Mouse (Mus musculus) heart, postnatal 25 days (tissue): Measurements from ENCODE around the gene Ccl22. TPM values are rescaled to one million over a fixed set of nuclear protein-coding genes. Genes with fewer than 3 reads are reported as not detected.

Experiments
- total RNA-seq, 2 experiments: library from RNA; stranded (reverse); gene quantifications; 2 replicates each; pipeline ENCODE4 v1.2.3; 2021

Gene Ccl22
- total RNA-seq, 2 experiments from 2014 or later = not detected

Other genes starting within 250 kb of the Ccl22 start
- gene Cpne2, start 212.6 kb upstream of the Ccl22 start, total RNA-seq = 1 to 10 TPM; 3.5 to 5.1 TPM
- 10 to 100 TPM; 11.2 to 12.4 TPM for gene Rspry1, start 143.7 kb upstream of the Ccl22 start, total RNA-seq
- 10 to 100 TPM; 18.4 to 20.5 TPM for gene Fam192a, start 143.6 kb upstream of the Ccl22 start, total RNA-seq
- gene Arl2bp, start 79.0 kb upstream of the Ccl22 start, total RNA-seq = 10 to 100 TPM; 82.3 to 84.2 TPM
- under 1 TPM in 1 of 2 experiments, not detected in 1; 0.39 TPM for gene Pllp, start 49.3 kb upstream of the Ccl22 start, total RNA-seq
- 1 to 10 TPM; 2.2 to 4.0 TPM for gene Cx3cl1, start 26.4 kb downstream of the Ccl22 start, total RNA-seq
- not detected for gene Ccl17, start 64.9 kb downstream of the Ccl22 start, total RNA-seq
- 100 to 1,000 TPM; 542 TPM for gene Coq9, start 92.7 kb downstream of the Ccl22 start, total RNA-seq
- 10 to 100 TPM; 73.7 to 80.1 TPM for gene Ciapin1, start 92.8 kb downstream of the Ccl22 start, total RNA-seq
- 10 to 100 TPM; 57.5 to 64.3 TPM for gene Polr2c, start 111.9 kb downstream of the Ccl22 start, total RNA-seq
- gene Dok4, start 130.7 kb downstream of the Ccl22 start, total RNA-seq = 10 to 100 TPM; 17.5 to 21.4 TPM
- 1 to 10 TPM; 6.3 to 7.2 TPM for gene Ccdc102a, start 172.5 kb downstream of the Ccl22 start, total RNA-seq
- gene Adgrg5, start 178.1 kb downstream of the Ccl22 start, total RNA-seq = under 1 TPM; 0.29 to 0.34 TPM
- 10 to 100 TPM; 38.6 to 48.7 TPM for gene Adgrg1, start 229.2 kb downstream of the Ccl22 start, total RNA-seq